Mouse (Mus musculus) forebrain, embryonic 13.5 days (tissue): ENCODE measurements around the gene Evi2. TPM values are rescaled to one million over a fixed set of nuclear protein-coding genes. Genes with fewer than 3 reads are reported as not detected.
A peak's percentile ranks its signal among the peaks of the same experiment; 100 is the strongest.

ENCODE experiments used
- ATAC-seq: fragments of 200-750 bp; cut with Nextera tagmentation; 2 replicates; pipeline ENCODE4 v1.8.0; 2017
- H3K27ac ChIP-seq: fragments of 300-500 bp; sonication (generic); 2 replicates; pipeline ENCODE4 v1.5.1; 2015; ENCODE audit warnings: inconsistent platforms, mild to moderate bottlenecking, moderate library complexity
- H3K27me3 ChIP-seq: fragments of 300-500 bp; sonication (generic); 2 replicates; pipeline ENCODE4 v1.6.1; 2015; ENCODE audit warnings: mild to moderate bottlenecking, inconsistent platforms
- H3K36me3 ChIP-seq: fragments of 300-500 bp; sonication (generic); 2 replicates; pipeline ENCODE4 v1.6.1; 2015; ENCODE audit warnings: mild to moderate bottlenecking, inconsistent platforms; ENCODE audit not compliant: poor library complexity, severe bottlenecking
- H3K4me1 ChIP-seq: fragments of 300-500 bp; sonication (generic); 2 replicates; pipeline ENCODE4 v1.6.1; 2015; ENCODE audit warnings: inconsistent platforms
- H3K4me2 ChIP-seq: fragments of 300-500 bp; sonication (generic); 2 replicates; pipeline ENCODE4 v1.6.1; 2015; ENCODE audit warnings: inconsistent platforms, mild to moderate bottlenecking, moderate library complexity
- H3K4me3 ChIP-seq: fragments of 300-500 bp; sonication (generic); 2 replicates; pipeline ENCODE4 v1.5.1; 2015; ENCODE audit warnings: mild to moderate bottlenecking, inconsistent platforms
- H3K9ac ChIP-seq: fragments of 300-500 bp; sonication (generic); 2 replicates; pipeline ENCODE4 v1.6.1; 2015; ENCODE audit warnings: mild to moderate bottlenecking, inconsistent platforms
- H3K9me3 ChIP-seq: fragments of 300-500 bp; sonication (generic); replicated peaks from 2 replicates; pipeline ENCODE4 v1.6.1; 2016; ENCODE audit warnings: inconsistent platforms
- WGBS: fragments of 180-500 bp; shearing (Covaris S2); methylation state at CpG from one replicate; pipeline ENCODE4 v1.1.7; 2015; 5-methylcytosine and 5-hydroxymethylcytosine counted together
- polyA plus RNA-seq: library from polyadenylated mRNA; unstranded; fragments of >200 nt; fragmentation: Nextera tagmentation; extraction: Ambion mirVana; gene quantifications from 2 replicates; pipeline ENCODE4 v1.2.1, GENCODE M21; 2015

The Evi2 gene
- polyA plus RNA-seq, 1 experiment from 2014 or later, result 0.75 TPM

DNA sequence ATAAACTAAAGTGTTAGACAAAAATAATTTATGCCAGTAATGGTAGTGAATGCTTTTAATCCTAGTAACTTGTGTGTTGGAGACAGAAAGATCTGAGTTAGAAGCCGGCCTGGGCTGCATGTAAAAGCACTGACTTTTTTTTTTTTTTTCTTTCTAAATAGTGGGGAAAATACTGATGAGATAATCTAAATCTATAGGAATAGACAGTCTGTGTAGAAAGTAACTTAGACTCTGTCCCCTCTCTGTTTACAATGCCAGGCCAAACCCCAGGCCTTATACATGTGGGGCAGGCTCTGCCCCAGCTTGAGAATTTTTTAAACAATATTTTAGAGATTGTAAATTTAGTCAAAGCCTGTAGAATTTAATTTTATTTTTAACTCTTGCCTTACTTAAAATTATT, 7.4 kb downstream of the Evi2 start:
- Histone ChIP-seq H3K4me3 (no peak overlapping the region), H3K9ac (no peak overlapping the region), H3K4me1 (no peaks in the 10 kb centered on the region), H3K36me3 (peaks cover 6% of the 10 kb centered on the region; the same call in 1 of the 2 replicates), H3K4me2 (no peak overlapping the region), H3K27me3 (no peaks in the 10 kb centered on the region), H3K27ac (no peak overlapping the region), H3K9me3 (no peaks in the 10 kb centered on the region)
- WGBS, result 100% methylated on average over 1 of the region's 1 CpGs
- ATAC-seq, result no peak

DNA sequence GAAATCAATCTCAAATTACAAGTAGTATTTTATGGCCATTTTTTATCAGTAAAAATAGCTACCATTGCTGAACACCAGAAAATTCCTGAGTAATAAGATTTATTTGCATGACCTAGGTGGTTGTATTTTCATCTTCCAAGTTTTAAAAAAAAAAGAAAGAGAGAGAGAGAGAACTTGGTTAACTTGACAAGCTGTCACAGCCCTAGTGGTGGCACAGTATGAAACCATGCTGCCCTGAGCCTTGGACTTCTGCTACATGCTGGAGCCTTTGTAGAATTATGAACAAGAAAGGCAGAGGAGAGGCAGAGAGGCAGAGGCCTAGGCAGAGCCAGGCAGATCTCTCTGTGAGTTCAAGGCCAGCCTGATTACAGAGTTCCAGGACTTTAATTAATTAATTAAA, 8.5 kb downstream of the Evi2 start:
- H3K27me3 ChIP-seq, result no peaks in the 10 kb centered on the region
- no peak overlapping the region for H3K4me2 ChIP-seq
- no peak overlapping the region for H3K4me3 ChIP-seq
- H3K27ac ChIP-seq, result no peak overlapping the region
- 0 out of 2 replicates have a peak, but pooled peaks cover 2% of the 10 kb centered on the region for H3K36me3 ChIP-seq
- H3K4me1 ChIP-seq, result no peaks in the 10 kb centered on the region
- H3K9me3 ChIP-seq, result no peaks in the 10 kb centered on the region
- no peak overlapping the region for H3K9ac ChIP-seq
- ATAC-seq, result no peak

DNA sequence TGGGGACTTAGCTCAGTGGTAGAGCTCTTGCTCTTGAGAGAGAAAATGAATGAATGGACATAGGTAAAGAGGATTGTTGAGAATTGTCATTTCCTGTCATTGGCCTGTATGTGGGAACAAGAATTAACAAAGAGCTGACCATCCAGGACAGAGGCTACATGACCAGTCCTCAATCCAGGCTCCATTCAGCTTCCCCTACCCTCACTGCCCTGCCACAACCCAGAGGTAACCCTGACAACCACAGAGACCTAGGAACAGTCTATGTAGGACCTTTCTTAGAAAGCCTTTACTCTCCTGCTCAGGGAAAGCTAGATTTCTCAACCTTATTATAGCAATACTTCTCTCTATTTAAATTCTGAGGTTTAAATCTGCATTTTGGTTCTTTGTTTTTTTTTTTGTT, 9.6 kb downstream of the Evi2 start:
- no peak for ATAC-seq
- Histone ChIP-seq H3K9ac (no peak overlapping the region), H3K27me3 (no peaks in the 10 kb centered on the region), H3K27ac (no peak overlapping the region), H3K4me2 (no peak overlapping the region), H3K9me3 (no peaks in the 10 kb centered on the region), H3K4me1 (no peaks in the 10 kb centered on the region), H3K4me3 (no peak overlapping the region), H3K36me3 (0 out of 2 replicates have a peak, but pooled peaks cover 2% of the 10 kb centered on the region)

DNA sequence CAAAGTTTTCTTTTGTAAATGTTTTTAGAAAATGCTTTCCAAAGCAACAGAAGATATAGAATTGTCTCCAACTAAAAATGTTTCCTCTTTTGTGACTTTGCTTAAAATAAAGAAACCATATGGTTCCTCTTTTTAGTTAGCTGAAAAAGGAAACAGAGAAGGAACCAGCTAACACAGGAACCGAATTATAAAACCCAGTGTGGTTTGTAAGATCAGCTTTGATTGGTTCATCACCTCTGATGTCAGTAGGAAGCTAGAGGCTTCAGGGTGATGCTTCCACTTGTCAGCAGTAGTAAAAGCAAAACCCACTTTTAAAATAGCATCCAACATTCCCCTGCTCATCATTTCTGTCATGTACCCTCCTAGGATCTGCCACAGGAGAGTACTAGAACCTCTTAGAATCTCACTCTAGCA, 10.5 kb downstream of the Evi2 start:
- 0 out of 2 replicates have a peak, but pooled peaks cover 5% of the 10 kb centered on the region for H3K36me3 ChIP-seq
- H3K27ac ChIP-seq, result no peak overlapping the region
- H3K4me3 ChIP-seq, result no peak overlapping the region
- H3K9me3 ChIP-seq, result no peaks in the 10 kb centered on the region
- ATAC-seq, result no peak
- WGBS, result 83% methylated on average over 1 of the region's 1 CpGs
- no peak overlapping the region for H3K9ac ChIP-seq
- H3K4me2 ChIP-seq, result no peak overlapping the region
- H3K27me3 ChIP-seq, result no peaks in the 10 kb centered on the region
- H3K4me1 ChIP-seq, result no peaks in the 10 kb centered on the region

DNA sequence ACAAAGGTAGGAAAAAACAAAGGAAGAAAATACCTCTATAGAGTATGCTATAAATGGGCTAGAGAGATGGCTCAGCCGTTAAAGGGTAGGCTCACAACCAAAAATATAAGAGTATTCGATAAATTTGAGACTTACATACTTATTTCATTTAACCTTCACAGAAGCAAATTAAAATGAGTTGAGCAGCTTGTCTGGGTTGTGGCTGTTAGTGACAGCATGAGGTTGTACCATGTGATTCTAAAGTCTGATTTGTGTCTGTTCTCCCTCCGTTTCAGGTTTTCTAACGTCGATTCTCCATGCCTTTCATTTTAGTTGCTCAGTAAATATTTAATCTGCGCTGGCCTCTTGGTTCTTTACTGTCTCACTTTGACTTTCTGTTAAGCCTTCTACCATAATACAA, 11.1 kb downstream of the Evi2 start:
- ATAC-seq, result no peak
- Histone ChIP-seq H3K4me1 (no peaks in the 10 kb centered on the region), H3K27ac (no peak overlapping the region), H3K4me3 (no peak overlapping the region), H3K9ac (no peak overlapping the region), H3K27me3 (no peaks in the 10 kb centered on the region), H3K9me3 (no peaks in the 10 kb centered on the region), H3K4me2 (no peak overlapping the region), H3K36me3 (0 out of 2 replicates have a peak, but pooled peaks cover 3% of the 10 kb centered on the region)
- WGBS, result 92% methylated on average over 6 of the region's 6 CpGs

DNA sequence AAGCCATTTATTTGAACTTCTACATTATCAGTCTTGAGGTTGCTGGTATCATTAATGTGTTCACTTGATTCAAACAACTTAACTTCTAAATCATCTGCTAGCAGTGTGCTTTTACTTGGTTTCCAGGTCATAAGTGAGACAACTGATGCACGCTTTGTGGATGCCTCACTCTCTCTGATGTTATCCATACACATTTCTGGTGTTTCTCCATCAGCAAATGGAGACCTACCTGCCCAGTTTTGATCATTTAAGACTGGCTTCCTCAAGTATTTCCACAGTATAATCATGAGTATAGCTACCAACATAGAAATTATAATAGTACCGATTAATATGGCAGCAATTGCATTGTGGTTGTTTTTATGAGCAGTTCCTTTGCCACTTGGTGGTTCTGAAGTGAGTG, 14.6 kb downstream of the Evi2 start:
- Histone ChIP-seq H3K36me3 (0 out of 2 replicates have a peak, but pooled peaks cover 3% of the 10 kb centered on the region), H3K9ac (no peak overlapping the region), H3K27ac (no peak overlapping the region), H3K4me2 (no peak overlapping the region), H3K9me3 (no peaks in the 10 kb centered on the region), H3K4me3 (no peak overlapping the region), H3K4me1 (no peaks in the 10 kb centered on the region), H3K27me3 (no peaks in the 10 kb centered on the region)
- ATAC-seq, result no peak
- 95% methylated on average over 2 of the region's 2 CpGs for WGBS

DNA sequence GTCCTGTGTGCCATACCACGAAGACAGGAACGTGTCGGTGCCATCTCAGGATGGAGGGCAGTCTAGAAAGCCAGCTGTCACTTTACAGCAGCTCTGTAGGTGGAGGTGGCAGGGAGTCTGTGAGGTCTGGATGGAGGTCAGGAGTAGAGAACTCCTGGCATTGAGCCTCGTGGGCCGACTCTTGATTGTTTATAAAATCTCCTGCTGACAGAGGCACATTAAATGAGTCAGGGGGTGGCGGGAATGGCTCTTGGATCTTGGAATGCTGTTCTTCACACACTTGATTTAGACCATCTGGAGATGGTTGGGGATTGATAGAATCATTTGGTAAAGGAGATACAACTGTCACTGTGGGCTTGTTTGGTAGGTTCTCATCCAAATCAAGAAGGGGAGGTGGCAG, 15.1 kb downstream of the Evi2 start:
- H3K4me3 ChIP-seq, result no peak overlapping the region
- H3K36me3 ChIP-seq, result 0 out of 2 replicates have a peak, but pooled peaks cover 3% of the 10 kb centered on the region
- WGBS, result 83% methylated on average over 6 of the region's 6 CpGs

DNA sequence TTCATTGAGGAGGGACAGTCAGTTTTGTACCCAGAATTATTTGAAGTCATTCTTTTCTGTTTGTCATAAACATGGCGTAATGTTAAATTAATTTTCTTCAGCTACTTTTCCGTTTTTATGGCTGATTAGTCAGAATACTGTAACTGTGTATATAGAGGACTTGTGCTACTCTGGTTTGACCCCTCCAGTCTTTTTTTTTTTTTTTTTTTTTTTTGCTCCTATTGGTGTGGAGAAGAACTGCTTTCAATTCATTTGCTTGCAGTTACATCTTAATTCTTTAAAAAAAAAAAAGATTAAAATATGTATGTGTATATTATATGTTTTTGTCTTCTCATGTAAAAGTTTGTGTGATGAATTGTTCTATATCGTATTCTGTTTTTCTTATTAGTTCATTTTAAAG, 18.4 kb downstream of the Evi2 start:
- no peaks in the 10 kb centered on the region for H3K4me1 ChIP-seq
- no peak overlapping the region for H3K9ac ChIP-seq
- H3K4me3 ChIP-seq, result no peak overlapping the region
- no peak overlapping the region for H3K27ac ChIP-seq
- H3K9me3 ChIP-seq, result no peaks in the 10 kb centered on the region
- no peak for ATAC-seq
- no peak overlapping the region for H3K4me2 ChIP-seq
- H3K36me3 ChIP-seq, result 0 out of 2 replicates have a peak, but pooled peaks cover 3% of the 10 kb centered on the region
- WGBS, result 94% methylated on average over 3 of the region's 3 CpGs
- no peaks in the 10 kb centered on the region for H3K27me3 ChIP-seq

More for the DNA sequence above, 15.1 kb downstream of the Evi2 start:
- Histone ChIP-seq H3K9ac (no peak overlapping the region), H3K9me3 (no peaks in the 10 kb centered on the region), H3K27ac (no peak overlapping the region), H3K4me1 (no peaks in the 10 kb centered on the region), H3K4me2 (no peak overlapping the region), H3K27me3 (no peaks in the 10 kb centered on the region)
- no peak for ATAC-seq

DNA sequence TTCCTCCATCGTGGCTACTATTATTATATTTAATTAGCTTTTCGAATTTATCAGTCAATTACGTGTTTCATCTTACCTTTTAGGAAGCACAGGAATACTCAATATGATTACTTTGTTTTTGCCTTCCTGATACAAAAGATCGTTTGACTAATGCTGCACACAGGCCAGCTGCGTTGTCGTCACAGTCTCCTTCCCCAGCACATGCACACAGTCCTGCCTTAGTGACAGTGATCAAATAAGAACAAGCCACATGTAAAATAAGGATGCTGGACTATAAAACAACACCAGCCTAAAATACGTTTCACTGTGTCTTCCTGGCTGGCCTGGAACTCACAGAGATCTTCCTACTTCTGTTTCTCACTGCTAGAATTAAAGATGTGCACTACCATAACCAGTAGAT, 25.9 kb downstream of the Evi2 start:
- Histone ChIP-seq H3K4me3 (no peak overlapping the region), H3K9me3 (no peaks in the 10 kb centered on the region), H3K36me3 (no peaks in the 10 kb centered on the region), H3K27ac (no peak overlapping the region), H3K4me1 (peaks cover 29% of the 10 kb centered on the region), H3K4me2 (no peak overlapping the region), H3K27me3 (no peaks in the 10 kb centered on the region), H3K9ac (no peak overlapping the region)
- no peak for ATAC-seq
- WGBS, result 60% methylated on average over 7 of the region's 7 CpGs

DNA sequence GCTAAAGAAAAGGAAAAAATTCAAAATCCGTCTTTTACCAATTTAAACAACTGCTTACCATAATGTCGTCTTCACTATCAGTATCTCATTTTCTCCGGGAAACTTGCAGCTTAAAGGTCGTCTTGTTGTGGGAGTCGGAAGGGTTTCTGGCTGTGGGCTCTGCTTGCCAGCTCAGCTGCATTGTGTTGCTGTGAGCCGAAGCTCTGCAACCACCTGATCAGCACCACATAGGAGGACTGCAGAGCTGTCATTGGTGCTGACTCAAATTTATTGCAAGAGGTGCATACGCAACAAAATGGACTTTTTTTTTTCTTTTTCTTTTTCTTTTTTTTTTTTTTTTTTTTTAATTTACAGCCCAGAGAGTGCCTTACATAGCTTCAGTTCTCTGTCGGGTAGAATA, 26.5 kb downstream of the Evi2 start, which contains the start of gene Omg:
Gene Omg, minus strand, starts transcription at position 240 of the 400 bp plus-strand sequence.
- Histone ChIP-seq H3K9ac (no peak within 1 kb of the TSS), H3K27ac (peak within 1 kb of the TSS; percentile 57), H3K4me1 (peaks cover 29% of the 10 kb centered on the region), H3K4me2 (peak within 1 kb of the TSS; percentile 33; the same call in 1 of the 2 replicates), H3K9me3 (no peaks in the 10 kb centered on the region), H3K27me3 (no peaks in the 10 kb centered on the region), H3K4me3 (no peak within 1 kb of the TSS), H3K36me3 (no peaks in the 10 kb centered on the region)
- ATAC-seq, result peak; percentile 72
- 19% methylated on average over 8 of the region's 8 CpGs for WGBS

DNA sequence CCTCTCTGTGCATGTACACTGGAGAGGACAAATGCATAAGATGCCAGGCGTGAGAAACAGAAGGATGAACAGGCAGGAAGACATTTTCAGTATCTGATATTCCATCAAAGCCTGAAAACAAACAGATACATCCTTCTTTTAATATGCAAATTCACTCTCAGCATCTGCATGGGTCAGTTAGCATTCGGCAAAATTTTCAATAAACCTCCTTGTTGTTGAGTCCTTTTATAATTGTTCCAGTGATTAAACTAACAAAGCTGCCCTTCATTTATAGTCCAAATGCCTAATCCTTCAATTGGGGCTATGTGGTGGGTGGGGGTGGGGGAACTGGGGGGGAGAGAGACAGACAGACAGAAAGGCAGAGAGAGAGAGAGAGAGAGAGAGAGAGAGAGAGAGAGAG, 27.5 kb downstream of the Evi2 start:
- Histone ChIP-seq H3K27ac (peak overlapping the region; percentile 57), H3K9ac (no peak overlapping the region), H3K27me3 (no peaks in the 10 kb centered on the region), H3K4me3 (no peak overlapping the region), H3K4me1 (peaks cover 29% of the 10 kb centered on the region), H3K36me3 (no peaks in the 10 kb centered on the region), H3K9me3 (no peaks in the 10 kb centered on the region), H3K4me2 (peak overlapping the region; percentile 19; the same call in 1 of the 2 replicates)
- 9% methylated on average over 2 of the region's 2 CpGs for WGBS
- no peak for ATAC-seq

DNA sequence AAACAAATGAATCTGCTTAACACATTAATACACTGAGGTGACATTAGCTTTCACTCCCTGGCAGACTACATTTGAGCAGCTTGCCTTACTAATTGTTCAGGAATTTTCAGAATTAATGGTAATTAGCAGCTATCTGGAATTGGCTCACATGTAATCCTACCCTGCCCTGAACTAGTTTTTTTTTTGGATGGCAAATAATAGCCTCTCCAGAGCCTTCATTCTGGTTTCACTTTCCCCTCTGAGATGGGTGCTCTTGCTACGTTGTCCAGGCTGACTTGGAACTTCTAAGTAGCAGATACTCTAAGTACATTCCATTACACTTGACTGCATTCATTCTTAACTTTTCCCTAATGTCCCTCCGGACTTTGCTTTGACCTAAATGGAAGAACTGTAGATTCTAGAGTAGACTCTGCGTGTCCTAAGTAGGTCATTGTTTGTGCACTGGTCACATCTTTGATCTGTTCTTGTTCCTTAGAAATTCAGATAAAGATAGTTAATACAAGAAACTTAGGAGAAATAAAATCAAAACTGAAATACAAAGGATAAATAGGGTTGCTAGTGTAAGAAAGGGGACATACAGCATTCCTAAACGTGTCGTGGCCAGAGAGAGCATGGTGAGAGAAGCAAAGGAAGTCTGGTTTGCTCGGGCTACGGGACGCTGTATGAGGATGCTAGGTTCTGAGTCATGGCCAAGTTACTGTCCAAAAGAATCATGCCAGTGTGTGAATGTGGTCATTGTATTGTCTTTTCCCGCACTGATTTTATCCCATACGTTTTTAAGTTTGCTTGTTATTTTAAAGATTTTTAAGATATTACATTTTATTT, 35.2 kb downstream of the Evi2 start:
- WGBS, result 50% methylated on average over 10 of the region's 10 CpGs
- H3K27me3 ChIP-seq, result no peaks in the 10 kb centered on the region
- no peak overlapping the region for H3K4me2 ChIP-seq
- H3K9ac ChIP-seq, result no peak overlapping the region
- no peak overlapping the region for H3K27ac ChIP-seq
- H3K4me1 ChIP-seq, result peaks cover 15% of the 10 kb centered on the region
- no peak for ATAC-seq
- peaks cover 8% of the 10 kb centered on the region for H3K36me3 ChIP-seq
- no peaks in the 10 kb centered on the region for H3K9me3 ChIP-seq
- H3K4me3 ChIP-seq, result no peak overlapping the region

DNA sequence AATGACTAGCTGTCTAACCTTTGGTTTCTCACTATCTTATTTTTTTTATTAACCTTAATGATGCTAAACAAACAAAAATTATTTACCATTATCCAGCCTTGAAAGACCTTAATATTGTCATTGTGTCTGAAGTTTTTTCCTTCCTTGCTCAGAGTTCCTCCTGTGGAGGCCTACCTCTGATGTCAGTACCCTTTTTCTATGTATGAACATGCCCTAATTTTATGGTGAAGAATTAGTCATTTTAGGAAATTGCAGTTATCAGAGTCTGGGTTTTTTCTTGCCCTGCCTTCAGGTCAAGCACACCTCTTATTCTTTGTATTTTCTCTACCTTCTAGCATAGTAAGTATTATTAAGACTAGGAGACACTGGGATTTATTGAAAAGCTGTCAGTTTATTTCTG, 45.7 kb downstream of the Evi2 start:
- no peak overlapping the region for H3K4me3 ChIP-seq
- no peak overlapping the region for H3K27ac ChIP-seq
- H3K27me3 ChIP-seq, result no peaks in the 10 kb centered on the region
- no peaks in the 10 kb centered on the region for H3K4me1 ChIP-seq
- no peak for ATAC-seq
- no peak overlapping the region for H3K9ac ChIP-seq
- no peaks in the 10 kb centered on the region for H3K9me3 ChIP-seq
- H3K4me2 ChIP-seq, result no peak overlapping the region
- H3K36me3 ChIP-seq, result peaks cover 33% of the 10 kb centered on the region
